Mouse (Mus musculus): ENCODE results near the gene Mroh7.
"Not testable (repeated sequence)": the region's sequence is repeated elsewhere in the genome, so short reads cannot be mapped to it uniquely, and the experiment has no call there.

The Mroh7 gene

DNA sequence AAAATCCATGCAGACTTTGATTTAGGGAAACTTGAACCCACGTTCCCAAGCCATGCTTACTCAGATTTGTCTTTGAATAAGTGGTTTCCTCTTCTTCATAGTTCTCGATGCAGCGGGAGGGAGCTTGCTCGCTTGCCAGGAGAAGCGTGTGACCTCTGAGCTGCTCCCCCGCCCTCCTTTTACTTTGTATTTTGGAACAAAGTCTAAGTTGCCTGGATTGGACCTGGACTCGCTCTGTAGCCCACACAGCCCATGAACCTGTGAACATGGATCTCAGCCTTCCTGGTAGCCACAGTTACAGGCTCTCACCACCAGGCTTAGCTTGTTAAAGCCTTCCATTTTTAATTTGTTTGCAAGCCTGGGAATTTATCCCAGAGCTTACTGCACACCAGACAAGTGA lies at the start of gene Mroh7:
Mroh7 (minus strand) TSS at position 112 of the 400 bp plus-strand sequence.
- no peak for DNase-seq (ENCODE audit: low spot score in 2 of 2)

DNA sequence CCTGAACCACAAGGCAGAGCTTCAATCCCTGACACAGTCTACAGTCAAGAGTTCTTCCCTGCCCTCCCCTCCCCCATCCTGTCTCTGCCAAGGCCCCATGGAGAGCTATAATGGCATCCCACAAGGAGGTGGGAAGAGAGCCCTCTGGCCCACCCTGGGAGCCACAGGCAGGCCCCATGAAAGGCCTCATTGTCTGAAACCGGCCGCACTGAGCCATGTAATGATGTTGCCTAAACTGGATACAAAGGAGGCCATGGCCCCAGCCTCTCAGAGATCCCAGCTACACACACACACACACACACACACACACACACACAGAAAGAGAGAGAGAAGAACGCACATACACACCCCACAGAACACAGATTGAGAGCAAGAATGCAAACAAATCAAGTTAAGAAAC lies 49.3 kb upstream of the Mroh7 start:
- DNase-seq (ENCODE audit: low spot score in 2 of 2) = no peak

DNA sequence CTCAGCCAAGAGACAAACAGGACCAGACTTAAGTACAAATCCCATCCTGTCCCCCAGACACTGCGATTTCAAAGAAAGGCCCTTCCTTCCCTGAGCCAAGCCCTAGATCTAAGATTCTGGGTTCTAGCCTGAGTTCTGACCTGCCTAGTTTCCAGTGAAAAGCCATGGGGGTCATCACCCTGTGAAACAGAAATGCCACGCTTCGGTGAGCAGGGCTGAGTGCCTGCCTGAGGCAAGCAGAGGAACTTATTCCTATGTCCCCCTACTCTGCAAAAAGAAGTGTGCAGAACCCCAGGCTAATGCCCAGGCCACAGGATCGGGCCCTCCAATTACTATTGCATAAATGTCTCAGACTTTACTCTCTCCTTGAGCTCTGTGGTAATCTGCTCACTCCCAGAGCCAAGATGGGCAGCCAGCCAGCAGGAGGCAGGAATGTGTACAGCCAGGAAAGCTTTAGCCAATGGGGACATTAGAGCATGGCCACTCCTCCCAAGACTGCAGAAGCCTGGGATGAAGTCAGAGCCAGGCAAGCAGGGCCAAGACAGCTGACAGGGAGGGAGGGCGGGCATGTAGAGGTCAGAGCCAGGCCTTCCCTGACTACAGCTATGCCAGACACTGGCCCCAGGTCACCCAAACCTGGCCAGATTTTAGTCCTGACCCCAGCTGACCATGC lies 47.5 kb upstream of the Mroh7 start:
- peak; percentile 62 to 72 for DNase-seq (ENCODE audit: low spot score in 2 of 2)

DNA sequence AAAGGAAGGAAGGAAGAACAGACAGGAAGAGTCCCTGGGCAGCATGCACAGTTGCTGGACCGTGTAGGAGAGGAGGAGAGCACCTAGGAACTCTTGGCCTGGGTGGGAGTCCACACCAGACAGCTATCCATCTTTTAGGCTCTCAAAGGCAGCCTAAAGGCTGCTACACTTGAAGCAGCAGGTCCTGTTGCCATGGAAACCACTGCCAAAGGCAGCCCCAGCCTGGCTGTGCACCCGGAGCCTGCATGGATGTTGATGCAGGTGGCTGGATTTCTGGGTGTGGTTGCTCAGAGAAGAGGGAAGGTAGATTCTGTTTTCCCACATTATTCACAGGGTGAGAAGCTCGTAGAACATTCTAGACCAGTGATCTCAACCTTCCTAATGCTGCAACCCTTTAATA lies 46.3 kb upstream of the Mroh7 start:
- DNase-seq (ENCODE audit: low spot score in 2 of 2) = peak in 1 of 2 experiments; percentile 27

DNA sequence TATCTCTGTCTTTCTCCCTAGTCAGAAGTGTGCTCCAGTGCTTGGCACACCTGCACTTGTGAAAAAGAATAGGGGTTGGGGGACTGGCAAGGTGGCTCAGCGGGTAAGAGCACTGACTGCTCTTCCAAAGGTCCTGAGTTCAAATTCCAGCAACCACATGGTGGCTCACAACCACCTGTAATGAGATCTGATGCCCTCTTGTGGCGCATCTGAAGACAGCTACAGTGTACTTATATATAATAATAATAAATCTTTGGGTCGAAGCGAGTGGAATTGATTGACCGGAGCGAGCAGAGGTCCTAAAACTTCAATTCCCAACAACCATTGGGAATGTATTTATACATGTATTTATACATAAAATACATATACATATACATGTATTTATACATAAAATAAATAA lies 45.0 kb upstream of the Mroh7 start:
- DNase-seq (ENCODE audit: low spot score in 2 of 2) = not testable (repeated sequence)

DNA sequence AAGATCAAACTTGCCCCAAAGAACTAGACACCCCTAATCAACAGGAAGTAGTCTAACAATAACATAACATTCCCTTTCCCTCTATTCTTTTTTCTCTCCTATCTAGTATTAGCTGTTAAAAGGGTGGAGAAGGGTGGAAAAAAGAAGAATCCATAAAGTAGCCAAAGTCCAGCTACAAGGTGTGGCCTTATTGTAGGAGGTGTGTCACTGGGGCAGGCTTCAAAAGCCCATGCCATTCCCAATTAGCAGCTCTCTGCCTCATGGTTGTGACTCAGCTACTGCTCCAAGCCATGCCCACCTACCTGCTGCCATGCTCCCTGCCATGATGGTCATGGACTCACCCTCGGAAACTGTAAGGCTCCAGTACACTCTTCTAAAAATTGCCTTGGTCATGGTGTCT lies 41.8 kb upstream of the Mroh7 start:
- no peak for DNase-seq (ENCODE audit: low spot score in 2 of 2)

DNA sequence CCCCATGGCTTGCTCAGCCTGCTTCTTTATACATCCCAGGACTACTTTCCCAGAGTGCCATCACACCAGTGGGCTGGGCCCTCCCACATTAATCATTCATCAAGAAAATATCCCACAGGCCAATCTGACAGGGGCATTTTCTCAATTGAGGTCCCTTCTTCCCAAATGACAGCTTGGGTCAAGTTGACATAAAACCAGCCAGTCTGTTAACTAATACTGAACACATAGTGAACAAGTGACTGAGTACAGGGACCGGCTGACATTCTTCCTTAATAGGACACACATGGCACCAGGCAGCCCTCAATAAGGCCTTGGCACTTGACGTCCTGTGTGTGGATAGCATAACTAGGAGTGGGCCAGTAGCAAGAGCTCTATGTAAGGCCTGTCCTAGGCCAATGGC lies 38.6 kb upstream of the Mroh7 start:
- no peak for DNase-seq (ENCODE audit: low spot score in 2 of 2)

DNA sequence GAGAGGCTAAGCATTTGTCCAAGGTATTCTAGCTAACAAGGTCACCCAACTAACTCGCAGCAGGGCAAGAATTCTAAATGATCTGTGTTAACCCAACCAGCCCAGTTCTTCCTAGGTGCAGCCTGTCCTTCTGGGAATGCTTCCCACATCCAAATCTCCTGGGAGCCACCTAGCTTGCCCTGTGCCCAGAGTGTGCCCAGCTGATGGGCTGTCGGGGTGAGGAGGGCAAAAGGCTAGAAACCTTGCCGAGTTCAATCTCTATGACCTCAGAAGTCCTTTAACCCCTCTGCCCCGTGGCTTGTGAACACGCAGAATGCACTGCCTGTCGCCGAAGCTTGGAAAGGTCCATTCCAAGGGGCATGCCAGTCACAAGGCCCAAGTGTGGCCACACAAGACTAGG lies 33.4 kb upstream of the Mroh7 start:
- no peak for DNase-seq (ENCODE audit: low spot score in 2 of 2)

DNA sequence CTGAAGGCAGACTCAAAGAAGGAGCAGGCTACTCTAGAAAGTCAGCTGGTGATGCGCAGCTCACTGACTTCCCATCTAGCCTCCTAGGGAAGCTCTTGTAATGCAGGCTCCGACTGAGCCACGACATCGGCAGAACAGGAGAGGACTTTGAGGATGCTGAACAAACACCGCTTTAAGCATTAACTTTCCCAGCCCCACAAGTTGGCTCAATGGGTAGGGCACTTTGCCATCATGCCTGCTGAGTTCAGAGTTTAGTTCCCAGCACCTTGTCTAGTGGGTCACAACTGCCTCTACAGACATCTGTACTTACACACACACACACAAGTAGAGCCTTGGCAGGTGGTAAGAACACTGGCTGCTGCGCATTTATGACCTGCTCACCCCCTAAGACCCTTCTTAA lies 21.0 kb upstream of the Mroh7 start:
- DNase-seq (ENCODE audit: low spot score in 2 of 2) = no peak

DNA sequence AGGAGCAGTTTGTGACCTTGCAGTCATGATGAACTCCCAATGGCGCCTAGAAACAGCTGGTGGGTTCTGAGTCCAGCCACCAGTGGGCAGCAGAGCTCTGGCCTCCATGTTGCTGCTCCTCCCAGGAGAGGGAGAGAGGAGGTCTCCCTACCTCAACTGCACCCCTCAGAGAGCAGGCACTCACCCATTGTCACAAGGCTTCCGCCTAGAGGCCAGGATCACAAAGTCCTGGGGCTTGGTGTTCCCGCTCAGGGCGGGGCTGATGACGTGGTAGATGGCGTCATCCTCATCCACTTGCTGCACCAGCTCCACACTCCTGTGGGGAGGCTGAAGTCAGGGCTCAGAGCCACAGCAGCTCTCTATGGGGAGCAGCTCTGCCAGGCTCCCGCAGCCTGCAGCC lies 19.0 kb upstream of the Mroh7 start:
- DNase-seq (ENCODE audit: low spot score in 2 of 2) = peak; percentile 40 to 71

DNA sequence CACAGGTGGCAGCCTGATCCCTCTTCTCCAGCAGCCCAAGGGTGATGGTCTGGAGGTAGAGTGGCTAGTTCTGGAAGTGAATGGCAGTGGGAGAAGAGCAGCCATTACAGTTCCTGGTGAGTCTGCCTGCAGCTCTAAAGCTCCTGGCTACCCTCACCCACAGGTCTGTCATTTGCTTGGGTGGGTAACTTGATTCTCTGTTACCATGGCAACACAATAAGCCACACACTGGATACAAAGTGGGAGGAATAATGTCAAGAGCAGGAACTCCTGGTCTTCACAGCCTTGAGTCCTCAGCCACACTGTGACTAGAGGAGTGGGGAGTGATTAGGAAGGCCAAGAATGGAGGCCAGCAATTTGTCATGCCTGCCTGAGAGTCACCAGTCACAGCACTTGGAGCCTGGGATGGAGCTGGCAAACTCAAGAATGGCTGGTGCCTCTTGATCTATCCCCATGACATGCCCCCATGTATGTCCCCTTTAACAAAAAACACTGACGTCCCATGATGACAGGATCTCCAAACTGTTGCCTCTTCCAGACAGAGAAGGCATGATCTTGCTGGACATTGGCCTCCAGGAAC lies 16.4 kb upstream of the Mroh7 start:
- no peak for DNase-seq (ENCODE audit: low spot score in 2 of 2)

DNA sequence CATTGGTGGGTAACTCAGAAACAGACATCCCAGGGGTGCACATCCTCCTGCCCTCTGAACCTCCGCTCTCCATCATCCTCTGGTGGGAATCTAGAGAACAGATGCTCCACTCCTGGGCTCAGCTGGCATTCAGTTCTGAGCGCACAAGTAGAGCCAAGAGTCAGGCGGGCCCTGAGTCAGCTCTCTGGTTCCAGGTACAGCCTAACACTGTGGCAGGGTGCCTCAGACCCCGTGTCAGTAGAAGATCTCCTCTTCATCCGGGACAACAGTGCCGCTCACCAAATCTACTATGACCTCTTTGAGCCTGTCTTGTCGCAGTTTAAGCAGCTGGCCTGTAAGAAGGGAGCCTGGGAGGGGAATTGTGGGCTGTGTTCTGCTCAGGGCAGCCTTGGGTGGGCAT lies 15.1 kb upstream of the Mroh7 start:
- no peak for DNase-seq (ENCODE audit: low spot score in 2 of 2)

DNA sequence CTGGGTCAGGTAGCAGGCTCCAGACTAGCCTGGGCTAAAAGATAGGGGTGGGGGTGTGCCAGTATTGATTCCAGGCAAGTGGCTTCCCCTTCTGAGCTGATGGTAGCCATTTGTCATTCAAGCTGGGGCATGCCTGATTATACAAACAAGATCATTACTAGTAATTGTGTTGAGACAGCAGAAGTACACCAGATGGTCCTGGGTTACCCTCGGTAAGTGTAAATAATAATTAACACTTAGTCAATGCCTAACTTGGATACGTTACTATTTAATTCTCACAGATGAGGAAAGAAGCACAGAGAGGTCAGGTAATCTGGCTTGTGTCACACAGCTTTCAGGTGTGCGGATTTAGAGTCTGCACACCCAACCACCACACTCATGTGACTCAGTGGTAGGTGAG lies 7.2 kb upstream of the Mroh7 start:
- DNase-seq (ENCODE audit: low spot score in 2 of 2) = no peak

DNA sequence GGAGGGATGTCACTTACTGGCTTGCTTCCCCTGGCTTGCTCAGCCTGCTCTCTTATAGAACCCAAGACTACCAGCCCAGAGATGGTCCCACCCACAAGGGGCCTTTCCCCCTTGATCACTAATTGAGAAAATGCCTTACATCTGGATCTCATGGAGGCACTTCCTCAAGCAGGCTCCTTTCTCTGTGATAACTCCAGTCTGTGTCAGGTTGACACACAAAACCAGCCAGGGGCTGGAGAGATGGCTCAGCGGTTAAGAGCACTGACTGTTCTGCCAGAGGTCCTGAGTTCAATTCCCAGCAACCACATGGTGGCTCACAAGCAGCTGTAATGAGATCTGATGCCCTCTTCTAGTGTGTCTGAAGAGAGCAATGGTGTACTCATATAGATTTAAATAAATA lies 6.2 kb upstream of the Mroh7 start:
- DNase-seq (ENCODE audit: low spot score in 2 of 2) = not testable (repeated sequence)

DNA sequence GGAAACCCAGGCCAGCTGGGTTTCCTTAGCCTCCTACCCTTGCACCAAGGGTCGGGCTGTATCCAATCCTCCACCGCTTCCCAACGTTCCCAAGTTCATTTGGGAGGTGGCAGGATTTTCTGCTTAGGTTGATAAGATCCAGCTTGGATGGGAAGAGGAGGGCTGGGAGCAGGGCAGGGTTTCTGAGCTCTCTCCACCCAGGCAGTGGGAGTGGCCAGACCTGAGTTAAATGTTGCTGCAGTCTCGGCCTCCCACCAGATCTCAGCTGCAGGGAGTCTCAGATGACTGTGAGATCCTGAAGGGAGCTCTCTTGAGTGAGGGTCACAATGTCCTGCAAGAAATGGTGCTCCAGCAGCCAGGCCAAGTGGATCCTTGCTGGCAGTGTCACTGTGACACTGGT lies 2.9 kb upstream of the Mroh7 start, which contains the start of gene Fam151a:
Fam151a (plus strand) TSS at position 254 of the 400 bp plus-strand sequence.
- DNase-seq (ENCODE audit: low spot score in 2 of 2) = no peak

DNA sequence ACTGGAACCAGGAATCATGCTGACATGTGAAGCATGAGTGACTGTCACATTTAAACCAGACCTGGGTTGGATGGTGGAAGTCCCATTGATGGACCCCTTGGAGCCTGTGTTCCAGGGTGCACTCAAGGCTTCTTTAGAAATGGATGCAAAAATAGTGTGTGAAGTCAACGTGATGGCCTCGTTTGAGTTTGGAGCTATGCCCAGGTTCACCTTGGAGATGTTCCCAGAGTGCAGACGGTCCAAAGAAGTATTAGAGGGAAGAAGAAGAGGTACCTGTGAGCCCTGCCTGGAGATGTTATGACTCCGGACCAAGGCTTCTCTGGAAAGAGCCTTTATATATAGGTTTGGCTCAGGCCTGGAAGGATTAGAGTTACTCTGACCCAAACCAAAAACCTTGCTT lies 10.1 kb downstream of the Mroh7 start:
- DNase-seq (ENCODE audit: low spot score in 2 of 2) = no peak

DNA sequence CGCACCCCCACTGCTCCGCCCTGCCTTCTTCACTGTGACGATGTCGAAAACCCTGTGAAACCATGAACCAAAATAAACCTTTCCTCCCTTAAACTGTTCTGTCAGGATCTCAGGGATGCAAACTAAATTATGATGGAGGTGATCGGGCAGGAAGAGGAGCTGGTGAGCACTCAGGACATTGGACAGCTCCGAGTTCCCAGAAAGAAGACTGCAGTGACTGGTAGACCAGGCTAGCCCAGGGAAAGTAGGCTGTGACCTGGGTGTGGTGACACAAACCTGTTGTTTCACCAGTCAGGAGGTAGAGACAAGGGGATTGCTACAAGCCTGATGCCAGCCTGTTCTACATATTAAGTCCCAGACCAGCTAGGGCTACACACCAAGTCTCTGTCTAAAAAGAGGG lies 17.1 kb downstream of the Mroh7 start:
- DNase-seq (ENCODE audit: low spot score in 2 of 2) = no peak

DNA sequence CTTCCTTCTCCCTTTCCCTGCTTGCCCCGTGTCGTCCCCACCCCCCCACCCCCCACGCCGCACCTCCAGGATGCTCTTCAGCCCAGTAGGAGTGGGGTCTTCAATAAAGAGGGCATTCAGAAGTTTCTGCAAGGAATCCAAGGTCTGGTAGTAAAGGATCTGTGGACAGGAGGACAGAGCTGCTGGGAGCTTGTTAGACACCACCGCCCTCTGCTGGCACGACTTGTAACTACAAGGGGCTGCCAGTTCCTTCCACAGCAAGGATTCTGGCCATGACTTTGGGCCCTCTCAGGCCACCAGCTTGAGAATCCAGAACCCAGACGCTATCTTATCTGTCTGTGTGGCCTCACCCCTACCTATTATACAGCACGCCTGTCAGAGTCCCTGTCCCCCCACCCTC lies 22.3 kb downstream of the Mroh7 start:
- DNase-seq (ENCODE audit: low spot score in 2 of 2) = peak; percentile 68 to 75

DNA sequence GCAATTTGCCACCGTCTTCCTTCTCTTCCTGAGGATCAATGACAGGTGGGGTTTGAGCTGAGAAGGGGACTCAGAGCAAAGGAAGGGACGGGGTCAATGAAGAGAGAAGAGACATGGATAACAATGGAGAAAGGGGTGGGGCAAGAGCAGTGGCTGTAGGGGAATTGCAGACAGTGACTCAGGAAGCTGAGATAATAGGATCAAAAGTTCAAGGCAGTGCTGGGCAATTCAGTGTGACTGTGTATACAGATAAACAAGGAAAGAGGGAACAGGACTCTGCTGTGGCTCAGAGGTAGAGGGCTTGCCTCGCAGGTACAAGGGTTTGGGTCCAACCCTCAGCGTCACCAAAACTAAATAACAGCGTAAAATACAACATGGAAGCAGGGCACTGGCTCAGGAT lies 22.8 kb downstream of the Mroh7 start:
- DNase-seq (ENCODE audit: low spot score in 2 of 2) = no peak

DNA sequence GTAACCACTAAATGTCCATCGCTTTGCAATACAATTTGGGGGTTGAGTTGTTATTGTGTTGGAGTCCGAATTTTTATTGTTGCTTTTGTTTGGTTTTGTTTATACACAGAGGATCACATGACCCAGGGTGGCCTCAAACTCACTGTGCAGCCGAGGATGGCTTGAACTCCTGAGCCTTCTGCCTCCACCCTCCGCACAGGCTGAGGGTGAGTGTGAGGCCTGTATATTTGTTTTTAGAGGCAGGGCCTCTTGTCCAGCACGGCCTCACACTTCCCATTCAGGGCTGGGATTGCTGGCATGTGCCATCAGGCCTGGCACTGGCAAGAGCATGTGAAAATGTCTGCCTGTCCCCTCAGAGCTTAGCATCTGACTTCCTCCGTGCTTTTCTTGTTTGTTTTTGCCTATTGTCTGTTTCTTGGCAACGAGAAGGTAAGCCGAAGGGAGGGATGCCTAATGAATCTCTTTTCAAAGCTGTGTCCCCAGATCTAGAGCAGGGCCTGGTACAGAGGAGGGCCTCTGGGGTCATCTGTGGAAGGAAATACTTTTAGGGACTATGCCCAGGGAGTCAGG lies 25.5 kb downstream of the Mroh7 start:
- DNase-seq (ENCODE audit: low spot score in 2 of 2) = no peak

DNA sequence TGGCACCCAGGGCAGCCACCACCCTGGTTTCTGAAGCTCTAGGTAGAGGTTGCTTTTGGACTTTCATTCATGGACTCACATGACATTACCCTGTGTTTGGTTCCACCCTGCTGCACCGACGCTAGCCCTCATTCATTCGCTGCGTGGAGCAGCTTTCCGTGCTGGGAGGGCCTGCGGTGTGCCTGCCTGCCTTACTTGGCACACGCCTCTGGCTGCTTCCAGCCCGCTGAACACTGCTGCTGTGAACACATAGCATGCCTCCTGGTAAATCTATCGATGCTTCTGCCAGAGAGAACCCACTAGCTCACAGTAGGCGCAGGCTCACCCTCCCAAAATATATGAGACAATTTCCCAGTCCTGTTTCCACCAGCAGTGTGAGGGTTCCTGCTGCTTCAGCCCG lies 26.3 kb downstream of the Mroh7 start:
- DNase-seq (ENCODE audit: low spot score in 2 of 2) = peak; percentile 40 to 45

DNA sequence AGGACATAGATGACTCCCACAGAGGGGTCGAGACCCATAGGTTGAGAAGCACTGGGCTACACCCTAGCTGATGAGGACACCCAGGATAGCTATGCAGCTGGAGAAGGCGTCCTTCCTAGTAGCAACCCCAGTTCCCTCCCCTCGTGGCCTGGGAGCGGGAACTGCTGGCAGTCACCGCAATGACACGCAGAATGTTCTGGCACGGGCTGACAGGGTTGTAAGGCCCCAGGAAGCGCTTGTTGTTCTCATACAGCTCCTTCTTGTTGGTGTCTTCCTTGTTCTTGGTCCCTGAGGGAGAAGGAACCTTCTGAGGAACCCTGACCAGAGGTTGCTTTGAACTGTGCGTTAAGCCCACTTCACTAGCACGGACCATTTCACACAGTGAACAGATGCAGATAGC lies 26.8 kb downstream of the Mroh7 start:
- DNase-seq (ENCODE audit: low spot score in 2 of 2) = no peak

DNA sequence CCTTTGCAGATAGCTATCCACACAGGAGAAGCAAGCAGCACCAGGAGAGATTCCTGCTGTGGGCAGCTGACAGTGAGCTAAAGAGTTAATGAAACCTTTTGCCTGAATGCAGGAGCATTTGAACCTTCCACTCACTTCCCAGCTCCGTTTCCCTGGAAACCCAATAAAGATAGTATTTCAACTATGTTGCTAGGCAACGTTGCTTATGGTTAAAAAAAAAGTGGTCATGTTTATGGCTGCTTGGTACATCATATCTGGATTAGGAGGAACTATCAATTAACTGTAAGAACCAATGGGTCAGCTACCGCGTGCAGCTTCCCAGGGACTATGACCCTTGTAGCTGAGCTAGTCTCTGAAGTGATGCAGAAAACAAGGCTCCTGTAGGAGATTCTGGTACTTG lies 29.9 kb downstream of the Mroh7 start:
- no peak for DNase-seq (ENCODE audit: low spot score in 2 of 2)

DNA sequence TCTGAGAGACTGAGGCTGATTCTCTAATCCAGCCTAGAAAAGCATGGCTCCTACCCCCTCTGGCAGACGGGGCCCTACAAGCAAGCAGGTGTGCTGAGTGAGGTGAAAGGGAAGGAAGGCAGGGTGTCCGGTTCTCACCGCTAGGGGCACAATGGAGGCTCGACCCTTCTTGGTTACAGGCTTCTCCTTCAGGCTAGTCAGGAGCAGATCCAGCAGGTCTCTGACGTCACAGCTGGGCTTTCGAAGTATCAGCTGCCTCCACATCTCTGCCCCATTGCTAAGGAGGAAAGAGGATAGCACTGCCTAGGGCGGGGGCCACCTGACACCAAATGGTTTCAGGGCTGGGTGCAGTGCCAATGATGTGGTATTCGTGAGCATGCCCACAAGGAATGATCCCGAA lies 30.7 kb downstream of the Mroh7 start:
- DNase-seq (ENCODE audit: low spot score in 2 of 2) = peak in 1 of 2 experiments; percentile 34
